In genomic region chr3:31443894-31444293, GRCm38 (mm10) we compare ENCODE assay signal across 16 mouse cellular contexts.
"Had no signal": no experiment of that assay in that cellular context is flagged by ENCODE, and none has a peak within 500 bp of the region (broad histone marks: within the 10 kb centered on the region; RNA-seq: fewer than 3 reads in every experiment).

No protein-coding gene starts in this region.

- H3K9ac ChIP-seq: lung, embryonic 15.5 days; midbrain, embryonic 13.5 days; midbrain, embryonic 15.5 days; neural tube, embryonic 12.5 days; stomach, embryonic 15.5 days had no signal

- H3K4me3 ChIP-seq: lung, embryonic 15.5 days; megakaryocyte, embryonic 14.5 days; midbrain, embryonic 13.5 days; midbrain, embryonic 15.5 days; neural tube, embryonic 12.5 days; stomach, embryonic 15.5 days had no signal

- DNase-seq: lung, adult 2 months; lung, postnatal 14 days; lung, postnatal 36 days; right cerebral cortex, postnatal 14 days; thymus, postnatal 14 days; thymus, postnatal 36 days had no signal

- H3K4me1 ChIP-seq: lung, embryonic 15.5 days; megakaryocyte, embryonic 14.5 days; midbrain, embryonic 13.5 days; midbrain, embryonic 15.5 days; neural tube, embryonic 12.5 days; stomach, embryonic 15.5 days had no signal

- H3K27ac ChIP-seq: lung, embryonic 15.5 days; macrophage; midbrain, embryonic 13.5 days; midbrain, embryonic 15.5 days; neural tube, embryonic 12.5 days; stomach, embryonic 15.5 days; stomach, postnatal 0 days had no signal

- H3K4me2 ChIP-seq: lung, embryonic 15.5 days; midbrain, embryonic 11.5 days; midbrain, embryonic 13.5 days; midbrain, embryonic 15.5 days; neural tube, embryonic 12.5 days; stomach, embryonic 15.5 days had no signal

- ATAC-seq: lung, postnatal 0 days; midbrain, embryonic 13.5 days; midbrain, embryonic 15.5 days had no signal

- H3K9me3 ChIP-seq: lung, embryonic 15.5 days; midbrain, embryonic 15.5 days; neural tube, embryonic 12.5 days; stomach, embryonic 15.5 days had no signal

- H3K27me3 ChIP-seq: lung, embryonic 15.5 days; megakaryocyte, embryonic 14.5 days; midbrain, embryonic 13.5 days; midbrain, embryonic 15.5 days; neural tube, embryonic 12.5 days; stomach, embryonic 15.5 days had no signal

- H3K36me3 ChIP-seq: lung, embryonic 15.5 days; midbrain, embryonic 13.5 days; midbrain, embryonic 15.5 days; neural tube, embryonic 12.5 days; stomach, embryonic 15.5 days had no signal
